Mouse (Mus musculus): ENCODE measurements around the gene Naip1. TPM values are rescaled to one million over a fixed set of nuclear protein-coding genes. Genes with fewer than 3 reads are reported as not detected.
"Not testable (repeated sequence)": the region's sequence is repeated elsewhere in the genome, so short reads cannot be mapped to it uniquely, and the experiment has no call there.

Gene Naip1
- not detected in 2 replicates for polyA plus RNA-seq (2015; fragmentation: Nextera tagmentation; extraction: Ambion mirVana)

GRCm38 (mm10) chr13:100452415-100453127 is at the start of gene Naip1:
Gene Naip1, minus strand, starts transcription at chr13:100452869.
- H3K27ac ChIP-seq; H3K9ac ChIP-seq; ATAC-seq; H3K27me3 ChIP-seq; H3K9me3 ChIP-seq (replicated peaks); H3K36me3 ChIP-seq (ENCODE audit: poor library complexity, severe bottlenecking); H3K4me3 ChIP-seq; H3K4me1 ChIP-seq; H3K4me2 ChIP-seq: not testable (repeated sequence)
- WGBS, result 84% methylated on average over 8 of the region's 8 CpGs

- not testable (repeated sequence) for H3K27me3 ChIP-seq; H3K9ac ChIP-seq; H3K36me3 ChIP-seq (ENCODE audit: poor library complexity, severe bottlenecking); H3K4me3 ChIP-seq; H3K4me1 ChIP-seq; ATAC-seq; H3K9me3 ChIP-seq (replicated peaks); H3K4me2 ChIP-seq; H3K27ac ChIP-seq
These were observed 47.0 kb upstream of the Naip1 start for GRCm38 (mm10) chr13:100499625-100500024.

GRCm38 (mm10) chr13:100495337-100495736 is 42.7 kb upstream of the Naip1 start:
- H3K9ac ChIP-seq, result no peak overlapping the region
- no peaks in the 10 kb centered on the region for H3K9me3 ChIP-seq (replicated peaks)
- H3K4me3 ChIP-seq, result no peak overlapping the region
- 91% methylated on average over 4 of the region's 4 CpGs for WGBS
- no peak overlapping the region for H3K27ac ChIP-seq
- H3K4me1 ChIP-seq, result peaks cover 13% of the 10 kb centered on the region
- no peaks in the 10 kb centered on the region for H3K36me3 ChIP-seq (ENCODE audit: poor library complexity, severe bottlenecking)
- no peak overlapping the region for H3K4me2 ChIP-seq
- H3K27me3 ChIP-seq, result no peaks in the 10 kb centered on the region
- no peak for ATAC-seq

- H3K9ac ChIP-seq; ATAC-seq; H3K27me3 ChIP-seq; H3K4me3 ChIP-seq; H3K9me3 ChIP-seq (replicated peaks); H3K4me2 ChIP-seq; H3K27ac ChIP-seq; H3K36me3 ChIP-seq (ENCODE audit: poor library complexity, severe bottlenecking): not testable (repeated sequence)
- WGBS, result 70% methylated on average over 8 of the region's 8 CpGs
- peaks cover 13% of the 10 kb centered on the region for H3K4me1 ChIP-seq
These were observed 41.7 kb upstream of the Naip1 start for GRCm38 (mm10) chr13:100494370-100494769.

GRCm38 (mm10) chr13:100493313-100493712 is 40.6 kb upstream of the Naip1 start:
- Histone ChIP-seq H3K36me3 (ENCODE audit: poor library complexity, severe bottlenecking) (peaks cover 5% of the 10 kb centered on the region), H3K27ac (no peak overlapping the region), H3K27me3 (no peaks in the 10 kb centered on the region), H3K4me3 (no peak overlapping the region), H3K9ac (no peak overlapping the region), H3K4me1 (peaks cover 13% of the 10 kb centered on the region), H3K4me2 (no peak overlapping the region), H3K9me3 (replicated peaks) (no peaks in the 10 kb centered on the region)
- 80% methylated on average over 8 of the region's 8 CpGs for WGBS
- ATAC-seq, result no peak

GRCm38 (mm10) chr13:100492061-100492787 is 39.6 kb upstream of the Naip1 start, which contains the start of gene Gtf2h2:
Gene Gtf2h2, minus strand, starts transcription at chr13:100492579.
- H3K9ac ChIP-seq, result peak within 1 kb of the TSS; percentile 88
- ATAC-seq, result peak; percentile 90
- peaks cover 13% of the 10 kb centered on the region for H3K4me1 ChIP-seq
- H3K27me3 ChIP-seq, result no peaks in the 10 kb centered on the region
- peak within 1 kb of the TSS; percentile 76 for H3K4me2 ChIP-seq
- peaks cover 16% of the 10 kb centered on the region for H3K36me3 ChIP-seq (ENCODE audit: poor library complexity, severe bottlenecking)
- under 1% methylated on average over 51 of the region's 51 CpGs for WGBS
- no peaks in the 10 kb centered on the region for H3K9me3 ChIP-seq (replicated peaks)
- H3K4me3 ChIP-seq, result peak within 1 kb of the TSS; percentile 94
- peak within 1 kb of the TSS; percentile 84 for H3K27ac ChIP-seq

- Histone ChIP-seq H3K9ac (peak overlapping the region; percentile 88), H3K4me3 (peak overlapping the region; percentile 94), H3K36me3 (ENCODE audit: poor library complexity, severe bottlenecking) (peaks cover 22% of the 10 kb centered on the region), H3K4me1 (peaks cover 13% of the 10 kb centered on the region), H3K27me3 (no peaks in the 10 kb centered on the region), H3K4me2 (peak overlapping the region; percentile 76), H3K27ac (no peak overlapping the region), H3K9me3 (replicated peaks) (no peaks in the 10 kb centered on the region)
- peak; percentile 50 for ATAC-seq
- WGBS, result 15% methylated on average over 6 of the region's 6 CpGs
These were observed 39.0 kb upstream of the Naip1 start for GRCm38 (mm10) chr13:100491623-100492022.

GRCm38 (mm10) chr13:100490424-100490823 is 37.8 kb upstream of the Naip1 start:
- no peak overlapping the region for H3K27ac ChIP-seq
- H3K4me3 ChIP-seq, result no peak overlapping the region
- H3K27me3 ChIP-seq, result no peaks in the 10 kb centered on the region
- WGBS, result 94% methylated on average over 5 of the region's 5 CpGs
- peaks cover 13% of the 10 kb centered on the region for H3K4me1 ChIP-seq
- peaks cover 25% of the 10 kb centered on the region for H3K36me3 ChIP-seq (ENCODE audit: poor library complexity, severe bottlenecking)
- no peak overlapping the region for H3K9ac ChIP-seq
- H3K9me3 ChIP-seq (replicated peaks), result no peaks in the 10 kb centered on the region
- no peak overlapping the region for H3K4me2 ChIP-seq
- no peak for ATAC-seq

- Histone ChIP-seq H3K36me3 (ENCODE audit: poor library complexity, severe bottlenecking) (peaks cover 62% of the 10 kb centered on the region), H3K4me2 (no peak overlapping the region), H3K9me3 (replicated peaks) (no peaks in the 10 kb centered on the region), H3K27ac (no peak overlapping the region), H3K4me1 (no peaks in the 10 kb centered on the region), H3K4me3 (no peak overlapping the region), H3K27me3 (no peaks in the 10 kb centered on the region), H3K9ac (no peak overlapping the region)
- WGBS, result 98% methylated on average over 7 of the region's 7 CpGs
- ATAC-seq, result no peak
These were observed 30.9 kb upstream of the Naip1 start for GRCm38 (mm10) chr13:100483610-100484009.

- Histone ChIP-seq H3K36me3 (ENCODE audit: poor library complexity, severe bottlenecking) (peaks cover 52% of the 10 kb centered on the region), H3K27me3 (no peaks in the 10 kb centered on the region), H3K9ac (no peak overlapping the region), H3K4me1 (no peaks in the 10 kb centered on the region), H3K4me3 (no peak overlapping the region), H3K27ac (no peak overlapping the region), H3K4me2 (no peak overlapping the region), H3K9me3 (replicated peaks) (peaks cover 6% of the 10 kb centered on the region)
- no peak for ATAC-seq
- WGBS, result 95% methylated on average over 2 of the region's 2 CpGs
These were observed 11.0 kb upstream of the Naip1 start for GRCm38 (mm10) chr13:100463527-100464222.

- 66% methylated on average over 3 of the region's 3 CpGs for WGBS
- Histone ChIP-seq H3K27ac (no peak overlapping the region), H3K9me3 (replicated peaks) (no peaks in the 10 kb centered on the region), H3K27me3 (no peaks in the 10 kb centered on the region), H3K4me3 (no peak overlapping the region), H3K4me1 (no peaks in the 10 kb centered on the region), H3K4me2 (no peak overlapping the region), H3K36me3 (ENCODE audit: poor library complexity, severe bottlenecking) (peaks cover 31% of the 10 kb centered on the region), H3K9ac (no peak overlapping the region)
- ATAC-seq, result no peak
These were observed 8.7 kb upstream of the Naip1 start for GRCm38 (mm10) chr13:100461336-100461735.

GRCm38 (mm10) chr13:100449495-100449894 is 3.2 kb downstream of the Naip1 start:
- H3K27ac ChIP-seq, result no peak overlapping the region
- WGBS, result 86% methylated on average over 1 of the region's 1 CpGs
- H3K4me2 ChIP-seq, result no peak overlapping the region
- no peaks in the 10 kb centered on the region for H3K27me3 ChIP-seq
- no peaks in the 10 kb centered on the region for H3K9me3 ChIP-seq (replicated peaks)
- no peak overlapping the region for H3K9ac ChIP-seq
- no peaks in the 10 kb centered on the region for H3K4me1 ChIP-seq
- no peak overlapping the region for H3K4me3 ChIP-seq
- no peak for ATAC-seq
- H3K36me3 ChIP-seq (ENCODE audit: poor library complexity, severe bottlenecking), result no peaks in the 10 kb centered on the region
